Mouse (Mus musculus): ENCODE data around the gene Fam19a1.

Fam19a1 gene

GRCm38 (mm10) chr6:96258651-96259050, 145.7 kb downstream of the Fam19a1 start:
- DNase-seq (ENCODE audit: low spot score): no peak

- no peak for DNase-seq (ENCODE audit: low spot score)
These were observed 153.5 kb downstream of the Fam19a1 start for GRCm38 (mm10) chr6:96266456-96266855.

- DNase-seq (ENCODE audit: low spot score): no peak
These were observed 155.8 kb downstream of the Fam19a1 start for GRCm38 (mm10) chr6:96268788-96269187.

GRCm38 (mm10) chr6:96270436-96270835, 157.5 kb downstream of the Fam19a1 start:
- DNase-seq (ENCODE audit: low spot score): no peak

- no peak for DNase-seq (ENCODE audit: low spot score)
These were observed 170.8 kb downstream of the Fam19a1 start for GRCm38 (mm10) chr6:96283731-96284130.

- DNase-seq (ENCODE audit: low spot score): no peak
These were observed 171.6 kb downstream of the Fam19a1 start for GRCm38 (mm10) chr6:96284590-96284989.

- DNase-seq (ENCODE audit: low spot score): no peak
These were observed 173.3 kb downstream of the Fam19a1 start for GRCm38 (mm10) chr6:96286276-96286675.

- no peak for DNase-seq (ENCODE audit: low spot score)
These were observed 174.4 kb downstream of the Fam19a1 start for GRCm38 (mm10) chr6:96287377-96287776.

- DNase-seq (ENCODE audit: low spot score): no peak
These were observed 176.7 kb downstream of the Fam19a1 start for GRCm38 (mm10) chr6:96289672-96290071.

GRCm38 (mm10) chr6:96347491-96347890, 234.5 kb downstream of the Fam19a1 start:
- DNase-seq (ENCODE audit: low spot score): no peak

- DNase-seq (ENCODE audit: low spot score): no peak
These were observed 236.6 kb downstream of the Fam19a1 start for GRCm38 (mm10) chr6:96349446-96350025.

- DNase-seq (ENCODE audit: low spot score): no peak
These were observed 256.6 kb downstream of the Fam19a1 start for GRCm38 (mm10) chr6:96369544-96369943.

- DNase-seq (ENCODE audit: low spot score): no peak
These were observed 259.9 kb downstream of the Fam19a1 start for GRCm38 (mm10) chr6:96372848-96373247.

GRCm38 (mm10) chr6:96373274-96373673, 260.3 kb downstream of the Fam19a1 start:
- no peak for DNase-seq (ENCODE audit: low spot score)

GRCm38 (mm10) chr6:96376773-96377172, 263.8 kb downstream of the Fam19a1 start:
- DNase-seq (ENCODE audit: low spot score): no peak

GRCm38 (mm10) chr6:96379229-96379628, 266.3 kb downstream of the Fam19a1 start:
- DNase-seq (ENCODE audit: low spot score): no peak

GRCm38 (mm10) chr6:96384441-96384840, 271.5 kb downstream of the Fam19a1 start:
- no peak for DNase-seq (ENCODE audit: low spot score)

GRCm38 (mm10) chr6:96418866-96419265, 305.9 kb downstream of the Fam19a1 start:
- DNase-seq (ENCODE audit: low spot score): no peak

- no peak for DNase-seq (ENCODE audit: low spot score)
These were observed 306.9 kb downstream of the Fam19a1 start for GRCm38 (mm10) chr6:96419704-96420382.

- DNase-seq (ENCODE audit: low spot score): no peak
These were observed 307.6 kb downstream of the Fam19a1 start for GRCm38 (mm10) chr6:96420515-96420914.

- no peak for DNase-seq (ENCODE audit: low spot score)
These were observed 316.4 kb downstream of the Fam19a1 start for GRCm38 (mm10) chr6:96429390-96429789.

GRCm38 (mm10) chr6:96432397-96432796, 319.4 kb downstream of the Fam19a1 start:
- DNase-seq (ENCODE audit: low spot score): no peak

- DNase-seq (ENCODE audit: low spot score): no peak
These were observed 320.9 kb downstream of the Fam19a1 start for GRCm38 (mm10) chr6:96433896-96434295.

GRCm38 (mm10) chr6:96435545-96435944, 322.6 kb downstream of the Fam19a1 start:
- no peak for DNase-seq (ENCODE audit: low spot score)
